Comparison of ENCODE assay signal across 27 mouse cellular contexts in genomic region chr2:180756786-180757185, GRCm38 (mm10). TPM values are rescaled to one million over a fixed set of nuclear protein-coding genes. Genes with fewer than 3 reads are reported as not detected.
A peak's percentile ranks its signal among the peaks of the same experiment; 100 is the strongest.
DNase-seq lines count a peak whose midpoint lies in the region; ATAC-seq lines count a peak whose summit lies in the region.
"Had no signal": no experiment of that assay in that cellular context is flagged by ENCODE, and none has a peak within 500 bp of the region (broad histone marks: within the 10 kb centered on the region; RNA-seq: fewer than 3 reads in every experiment).

No protein-coding gene starts in this region.

- no peaks in the 10 kb centered on the region for H3K9me3 ChIP-seq in hindbrain, embryonic 10.5 days
- no peaks in the 10 kb centered on the region for H3K9me3 ChIP-seq in hindbrain, embryonic 14.5 days (ENCODE audit: control insufficient read depth, low read length)
- H3K9me3 ChIP-seq in midbrain, embryonic 10.5 days (replicated peaks), result no peaks in the 10 kb centered on the region
- H3K9me3 ChIP-seq in midbrain, embryonic 14.5 days (ENCODE audit: control insufficient read depth, low read length), result no peaks in the 10 kb centered on the region; the same call in 1 of the 2 replicates
- no peaks in the 10 kb centered on the region for H3K9me3 ChIP-seq in ES-E14 (ENCODE audit: control insufficient read depth, insufficient read depth, low read depth, low read length)
- H3K9me3 ChIP-seq in heart, embryonic 12.5 days (replicated peaks), result no peaks in the 10 kb centered on the region
- H3K9me3 ChIP-seq: embryonic facial prominence, embryonic 10.5 days; embryonic facial prominence, embryonic 12.5 days; forebrain, embryonic 13.5 days; forebrain, embryonic 15.5 days; G1E had no signal

- H3K4me2 ChIP-seq in hindbrain, embryonic 14.5 days (replicated peaks), result no peak overlapping the region
- H3K4me2 ChIP-seq in midbrain, embryonic 14.5 days (ENCODE audit: low read length), result no peak overlapping the region
- H3K4me2 ChIP-seq in heart, embryonic 12.5 days, result no peak overlapping the region
- H3K4me2 ChIP-seq: embryonic facial prominence, embryonic 12.5 days; forebrain, embryonic 13.5 days; forebrain, embryonic 15.5 days had no signal

- H3K4me3 ChIP-seq in hindbrain, embryonic 10.5 days, result no peak overlapping the region
- no peak overlapping the region for H3K4me3 ChIP-seq in hindbrain, embryonic 14.5 days (replicated peaks; ENCODE audit: low read length)
- H3K4me3 ChIP-seq in midbrain, embryonic 10.5 days, result no peak overlapping the region
- no peak overlapping the region for H3K4me3 ChIP-seq in midbrain, embryonic 14.5 days (replicated peaks; ENCODE audit: low read depth, low read length)
- H3K4me3 ChIP-seq in ES-E14 (ENCODE audit: insufficient read depth in 1 of 2, low read depth in 1 of 2, low read length in 2 of 2, poor library complexity in 1 of 2, severe bottlenecking in 1 of 2), result no peak overlapping the region
- no peak overlapping the region for H3K4me3 ChIP-seq in heart, embryonic 12.5 days
- H3K4me3 ChIP-seq: embryonic facial prominence, embryonic 10.5 days; embryonic facial prominence, embryonic 12.5 days; forebrain, embryonic 13.5 days; forebrain, embryonic 15.5 days had no signal

- peak; percentile 46 for DNase-seq in hindbrain, embryonic 10.5 days (ENCODE audit: low spot score)
- no peak for DNase-seq in hindbrain, embryonic 14.5 days (ENCODE audit: low spot score)
- DNase-seq in midbrain, embryonic 10.5 days (ENCODE audit: low spot score), result peak; percentile 31
- DNase-seq in midbrain, embryonic 14.5 days, result no peak
- DNase-seq in ES-E14 (ENCODE audit: low read depth, low spot score), result no peak
- peak; percentile 62 for DNase-seq in embryo, embryonic 10.5 days (ENCODE audit: low spot score)
- no peak for DNase-seq in heart, postnatal 10 days
- DNase-seq: adrenal gland, adult 8-10 months; adrenal gland, postnatal 14 days; adrenal gland, postnatal 36 days; cerebellum, adult 11-12 months; cerebellum, adult 2 months; cerebellum, adult 9-10 months; cerebellum, postnatal 10 days; cerebellum, postnatal 25 days; forebrain, postnatal 0 days had no signal

- no peaks in the 10 kb centered on the region for H3K27me3 ChIP-seq in hindbrain, embryonic 10.5 days (ENCODE audit: insufficient read depth, poor library complexity, severe bottlenecking)
- no peaks in the 10 kb centered on the region for H3K27me3 ChIP-seq in hindbrain, embryonic 14.5 days (ENCODE audit: control insufficient read depth, insufficient read depth, low read length)
- no peaks in the 10 kb centered on the region for H3K27me3 ChIP-seq in midbrain, embryonic 10.5 days (ENCODE audit: low read depth, poor library complexity, severe bottlenecking)
- no peaks in the 10 kb centered on the region for H3K27me3 ChIP-seq in midbrain, embryonic 14.5 days (ENCODE audit: control insufficient read depth, insufficient read depth, low read length)
- H3K27me3 ChIP-seq in heart, embryonic 12.5 days (replicated peaks), result peaks cover 49% of the 10 kb centered on the region
- H3K27me3 ChIP-seq: embryonic facial prominence, embryonic 12.5 days; forebrain, embryonic 15.5 days had no signal

- peak overlapping the region; percentile 53; the same call in 1 of the 2 replicates for H3K27ac ChIP-seq in hindbrain, embryonic 10.5 days
- H3K27ac ChIP-seq in hindbrain, embryonic 14.5 days, result no peak overlapping the region
- H3K27ac ChIP-seq in midbrain, embryonic 10.5 days (replicated peaks), result no peak overlapping the region
- no peak overlapping the region for H3K27ac ChIP-seq in midbrain, embryonic 14.5 days (replicated peaks; ENCODE audit: low read depth, low read length)
- H3K27ac ChIP-seq in ES-E14 (ENCODE audit: insufficient read depth, low read depth, low read length, poor library complexity, severe bottlenecking), result no peak overlapping the region
- H3K27ac ChIP-seq in heart, embryonic 12.5 days (ENCODE audit: poor library complexity, severe bottlenecking), result no peak overlapping the region
- H3K27ac ChIP-seq: embryonic facial prominence, embryonic 10.5 days; embryonic facial prominence, embryonic 12.5 days; forebrain, embryonic 13.5 days; forebrain, embryonic 15.5 days had no signal

- no peak for ATAC-seq in hindbrain, embryonic 14.5 days (ENCODE audit: low FRiP score)
- no peak for ATAC-seq in midbrain, embryonic 14.5 days (ENCODE audit: low FRiP score, low TSS enrichment)
- ATAC-seq in heart, embryonic 12.5 days (ENCODE audit: insufficient number of reproducible peaks, low FRiP score), result no peak
- ATAC-seq: activated CD4-positive, CD25-positive, alpha-beta regulatory T cell, adult 4 months; forebrain, embryonic 13.5 days; forebrain, embryonic 15.5 days; forebrain, postnatal 0 days; Patski had no signal

- 13% methylated on average over 2 of the region's 2 CpGs for WGBS in hindbrain, embryonic 10.5 days
- WGBS in hindbrain, embryonic 14.5 days, result 12% methylated on average over 2 of the region's 2 CpGs
- WGBS in midbrain, embryonic 10.5 days, result 45% methylated on average over 2 of the region's 2 CpGs
- 18% methylated on average over 2 of the region's 2 CpGs for WGBS in midbrain, embryonic 14.5 days
- 40% methylated on average over 2 of the region's 2 CpGs for WGBS in heart, embryonic 12.5 days

- intact Hi-C loops in heart, postnatal 10 days (cut with DNase I), result no loop called here

- H3K36me3 ChIP-seq in hindbrain, embryonic 10.5 days, result no peaks in the 10 kb centered on the region
- no peaks in the 10 kb centered on the region for H3K36me3 ChIP-seq in hindbrain, embryonic 14.5 days (replicated peaks; ENCODE audit: control insufficient read depth, insufficient read depth)
- H3K36me3 ChIP-seq in midbrain, embryonic 10.5 days, result no peaks in the 10 kb centered on the region
- no peaks in the 10 kb centered on the region for H3K36me3 ChIP-seq in midbrain, embryonic 14.5 days (ENCODE audit: control insufficient read depth, insufficient read depth, low read length)
- no peaks in the 10 kb centered on the region for H3K36me3 ChIP-seq in ES-E14 (ENCODE audit: control insufficient read depth, insufficient read depth, low read length, poor library complexity, severe bottlenecking)
- no peaks in the 10 kb centered on the region for H3K36me3 ChIP-seq in heart, embryonic 12.5 days
- H3K36me3 ChIP-seq: embryonic facial prominence, embryonic 10.5 days; embryonic facial prominence, embryonic 12.5 days; forebrain, embryonic 15.5 days; G1E had no signal

- H3K4me1 ChIP-seq in hindbrain, embryonic 10.5 days (replicated peaks), result peaks cover 50% of the 10 kb centered on the region
- peaks cover 8% of the 10 kb centered on the region for H3K4me1 ChIP-seq in hindbrain, embryonic 14.5 days (replicated peaks; ENCODE audit: control insufficient read depth, insufficient read depth, low read length)
- H3K4me1 ChIP-seq in midbrain, embryonic 10.5 days, result peaks cover 39% of the 10 kb centered on the region
- H3K4me1 ChIP-seq in midbrain, embryonic 14.5 days (ENCODE audit: control insufficient read depth, insufficient read depth, low read length), result peaks cover 26% of the 10 kb centered on the region
- H3K4me1 ChIP-seq in ES-E14 (ENCODE audit: control insufficient read depth in 2 of 2, insufficient read depth in 2 of 2, low read length in 2 of 2, poor library complexity in 1 of 2), result no peaks in the 10 kb centered on the region
- no peaks in the 10 kb centered on the region for H3K4me1 ChIP-seq in heart, embryonic 12.5 days (replicated peaks)
- H3K4me1 ChIP-seq: embryonic facial prominence, embryonic 12.5 days had no signal

- in situ Hi-C loops in ES-E14 (cut with MboI; ENCODE audit: low sequenced_read_pairs in 2 of 2, unreplicated experiment in 2 of 2), result loop anchor here in 1 of 2 experiments (10.0 kb wide), 1 partner anchor 182 kb away; no protein-coding TSS in a partner anchor

- no peak overlapping the region for H3K9ac ChIP-seq in hindbrain, embryonic 14.5 days
- no peak overlapping the region for H3K9ac ChIP-seq in midbrain, embryonic 14.5 days (replicated peaks; ENCODE audit: low read length)
- no peak overlapping the region for H3K9ac ChIP-seq in ES-E14 (ENCODE audit: insufficient read depth, low read depth, low read length, poor library complexity, severe bottlenecking)
- no peak overlapping the region for H3K9ac ChIP-seq in heart, embryonic 12.5 days
- H3K9ac ChIP-seq: embryonic facial prominence, embryonic 12.5 days; forebrain, embryonic 13.5 days; forebrain, embryonic 15.5 days; forebrain, postnatal 0 days had no signal

RNA-seq across cellular contexts. Expression of gene Bhlhe23, which starts 19.9 kb away (rescaled TPM):
- polyA plus RNA-seq in hindbrain, embryonic 10.5 days (2016; fragmentation: Nextera tagmentation; extraction: Ambion mirVana), result 5.0 and 6.1 TPM in 2 replicates
- polyA plus RNA-seq in hindbrain, embryonic 14.5 days (2014; fragmentation: Nextera tagmentation; extraction: Ambion mirVana), result 0.36 and 1.3 TPM in 2 replicates
- polyA plus RNA-seq in midbrain, embryonic 10.5 days (2016; fragmentation: Nextera tagmentation; extraction: Ambion mirVana), result 10.8 and 12.0 TPM in 2 replicates
- 20.1 and 21.3 TPM in 2 replicates for polyA plus RNA-seq in midbrain, embryonic 14.5 days (2014; fragmentation: Nextera tagmentation; extraction: Ambion mirVana)
- 0.11 and 0.18 TPM in 2 replicates for total RNA-seq in ES-E14 (2012; rRNA removed)
- polyA plus RNA-seq in heart, embryonic 12.5 days (2016; fragmentation: Nextera tagmentation; extraction: Ambion mirVana), result not detected in 2 replicates
- not detected for total RNA-seq in heart, postnatal 10 days (2021)
- total RNA-seq: adrenal gland, adult 18-20 months; adrenal gland, adult 8-10 months; adrenal gland, postnatal 14 days; adrenal gland, postnatal 36 days had no signal
- polyA plus RNA-seq: activated CD4-positive, CD25-positive, alpha-beta regulatory T cell, adult 4 months; cerebellum, adult 2 months; cortical plate, adult 2 months; embryonic facial prominence, embryonic 14.5 days; G1E; Patski had no signal

RNA-seq across cellular contexts. Expression of gene Slc17a9, which starts 31.7 kb away (rescaled TPM):
- polyA plus RNA-seq in hindbrain, embryonic 10.5 days (2016; fragmentation: Nextera tagmentation; extraction: Ambion mirVana), result 0.25 and 0.54 TPM in 2 replicates
- 0.16 and 0.37 TPM in 2 replicates for polyA plus RNA-seq in hindbrain, embryonic 14.5 days (2014; fragmentation: Nextera tagmentation; extraction: Ambion mirVana)
- polyA plus RNA-seq in midbrain, embryonic 10.5 days (2016; fragmentation: Nextera tagmentation; extraction: Ambion mirVana), result 0.43 and 0.57 TPM in 2 replicates
- 0.12 TPM in 1 of 2 replicates, not detected in the other for polyA plus RNA-seq in midbrain, embryonic 14.5 days (2014; fragmentation: Nextera tagmentation; extraction: Ambion mirVana)
- 12.0 and 28.1 TPM in 2 replicates for total RNA-seq in ES-E14 (2012; rRNA removed)
- polyA plus RNA-seq in heart, embryonic 12.5 days (2016; fragmentation: Nextera tagmentation; extraction: Ambion mirVana), result 0.59 and 0.69 TPM in 2 replicates
- under 1 TPM; 0.69 to 0.89 TPM for total RNA-seq in heart, postnatal 10 days (2021)

RNA-seq across cellular contexts. Expression of gene Gid8, which starts 46.9 kb away (rescaled TPM):
- polyA plus RNA-seq in hindbrain, embryonic 10.5 days (2016; fragmentation: Nextera tagmentation; extraction: Ambion mirVana), result 50.0 and 50.8 TPM in 2 replicates
- polyA plus RNA-seq in hindbrain, embryonic 14.5 days (2014; fragmentation: Nextera tagmentation; extraction: Ambion mirVana), result 56.3 and 56.7 TPM in 2 replicates
- 50.2 TPM in 2 replicates for polyA plus RNA-seq in midbrain, embryonic 10.5 days (2016; fragmentation: Nextera tagmentation; extraction: Ambion mirVana)
- polyA plus RNA-seq in midbrain, embryonic 14.5 days (2014; fragmentation: Nextera tagmentation; extraction: Ambion mirVana), result 51.8 and 64.9 TPM in 2 replicates
- total RNA-seq in ES-E14 (2012; rRNA removed), result 57.8 and 64.7 TPM in 2 replicates
- 45.3 and 47.8 TPM in 2 replicates for polyA plus RNA-seq in heart, embryonic 12.5 days (2016; fragmentation: Nextera tagmentation; extraction: Ambion mirVana)
- total RNA-seq in heart, postnatal 10 days (2021), result 10 to 100 TPM; 77.9 to 79.1 TPM

RNA-seq across cellular contexts. Expression of gene Dido1, which starts 47.0 kb away (rescaled TPM):
- 31.9 and 33.3 TPM in 2 replicates for polyA plus RNA-seq in hindbrain, embryonic 10.5 days (2016; fragmentation: Nextera tagmentation; extraction: Ambion mirVana)
- polyA plus RNA-seq in hindbrain, embryonic 14.5 days (2014; fragmentation: Nextera tagmentation; extraction: Ambion mirVana), result 26.6 and 27.1 TPM in 2 replicates
- 30.9 and 34.6 TPM in 2 replicates for polyA plus RNA-seq in midbrain, embryonic 10.5 days (2016; fragmentation: Nextera tagmentation; extraction: Ambion mirVana)
- 31.2 and 38.1 TPM in 2 replicates for polyA plus RNA-seq in midbrain, embryonic 14.5 days (2014; fragmentation: Nextera tagmentation; extraction: Ambion mirVana)
- 84.7 and 90.6 TPM in 2 replicates for total RNA-seq in ES-E14 (2012; rRNA removed)
- 23.6 and 24.2 TPM in 2 replicates for polyA plus RNA-seq in heart, embryonic 12.5 days (2016; fragmentation: Nextera tagmentation; extraction: Ambion mirVana)
- 10 to 100 TPM; 40.6 to 42.8 TPM for total RNA-seq in heart, postnatal 10 days (2021)

Comparison
In these comparisons a context has a peak if more than half of its experiments do, and no peak if none do; other contexts are left out.
1. DNase-seq: peak in hindbrain, embryonic 10.5 days (single experiment), midbrain, embryonic 10.5 days (single experiment) and embryo, embryonic 10.5 days (single experiment); none in hindbrain, embryonic 14.5 days (single experiment), midbrain, embryonic 14.5 days (single experiment), ES-E14 (single experiment) and heart, postnatal 10 days (0 of 2).